27 mouse cellular contexts compared by ENCODE assay signal in genomic region chr13:54040256-54040655, GRCm38 (mm10). TPM values are rescaled to one million over a fixed set of nuclear protein-coding genes. Genes with fewer than 3 reads are reported as not detected.
DNase-seq lines count a peak whose midpoint lies in the region; ATAC-seq lines count a peak whose summit lies in the region.
"Had no signal": no experiment of that assay in that cellular context is flagged by ENCODE, and none has a peak within 500 bp of the region (broad histone marks: within the 10 kb centered on the region; RNA-seq: fewer than 3 reads in every experiment).

No protein-coding gene starts in this region.

- H3K9ac ChIP-seq in heart, embryonic 12.5 days, result no peak overlapping the region
- no peak overlapping the region for H3K9ac ChIP-seq in midbrain, embryonic 11.5 days (ENCODE audit: low read length)
- H3K9ac ChIP-seq: embryonic facial prominence, embryonic 12.5 days; embryonic facial prominence, embryonic 15.5 days; forebrain, postnatal 0 days; heart, embryonic 13.5 days; hindbrain, embryonic 14.5 days had no signal

- 0 out of 2 replicates have a peak, but pooled peaks cover 2% of the 10 kb centered on the region for H3K9me3 ChIP-seq in heart, embryonic 12.5 days (replicated peaks)
- H3K9me3 ChIP-seq in midbrain, embryonic 11.5 days (ENCODE audit: control insufficient read depth, low read length), result no peaks in the 10 kb centered on the region
- H3K9me3 ChIP-seq: embryonic facial prominence, embryonic 12.5 days; embryonic facial prominence, embryonic 15.5 days; heart, embryonic 13.5 days had no signal

- no peaks in the 10 kb centered on the region for H3K4me1 ChIP-seq in heart, embryonic 12.5 days (replicated peaks)
- no peaks in the 10 kb centered on the region for H3K4me1 ChIP-seq in midbrain, embryonic 11.5 days (ENCODE audit: control insufficient read depth, insufficient read depth, low read length)
- H3K4me1 ChIP-seq: embryonic facial prominence, embryonic 15.5 days; heart, embryonic 13.5 days had no signal

- ATAC-seq in heart, embryonic 12.5 days (ENCODE audit: insufficient number of reproducible peaks, low FRiP score), result no peak
- ATAC-seq in midbrain, embryonic 11.5 days (ENCODE audit: low FRiP score), result no peak
- ATAC-seq: activated CD4-positive, CD25-positive, alpha-beta regulatory T cell, adult 4 months; forebrain, embryonic 14.5 days; forebrain, postnatal 0 days; hindbrain, postnatal 0 days; inflammation-experienced regulatory T-cells, adult 6 months; intestine, embryonic 16.5 days had no signal

- no peaks in the 10 kb centered on the region for H3K27me3 ChIP-seq in heart, embryonic 12.5 days (replicated peaks)
- no peaks in the 10 kb centered on the region for H3K27me3 ChIP-seq in midbrain, embryonic 11.5 days (ENCODE audit: control insufficient read depth, insufficient read depth, low read length)
- H3K27me3 ChIP-seq: embryonic facial prominence, embryonic 12.5 days; embryonic facial prominence, embryonic 15.5 days; heart, embryonic 13.5 days had no signal

- H3K4me2 ChIP-seq in heart, embryonic 12.5 days, result no peak overlapping the region
- no peak overlapping the region for H3K4me2 ChIP-seq in midbrain, embryonic 11.5 days
- H3K4me2 ChIP-seq: embryonic facial prominence, embryonic 12.5 days; embryonic facial prominence, embryonic 15.5 days; heart, embryonic 13.5 days; hindbrain, embryonic 14.5 days had no signal

- no peak overlapping the region for H3K4me3 ChIP-seq in heart, embryonic 12.5 days
- H3K4me3 ChIP-seq in midbrain, embryonic 11.5 days (ENCODE audit: low read depth, low read length), result no peak overlapping the region
- H3K4me3 ChIP-seq: embryonic facial prominence, embryonic 12.5 days; embryonic facial prominence, embryonic 15.5 days; gastrocnemius, adult 2 months; heart, embryonic 13.5 days had no signal

- WGBS in heart, embryonic 12.5 days, result 90% methylated on average over 2 of the region's 2 CpGs
- WGBS in midbrain, embryonic 11.5 days, result 89% methylated on average over 2 of the region's 2 CpGs

- peak; percentile 9 for DNase-seq in cerebellum, adult 11 months
- DNase-seq in cerebellum, postnatal 4 days (ENCODE audit: low spot score in 2 of 2), result no peak
- peak; percentile 21 for DNase-seq in heart, adult 11 months
- DNase-seq in cerebellum, adult 9-11 months, result peak; percentile 27
- DNase-seq in cerebellum, postnatal 25 days, result peak; percentile 73 to 78
- no peak for DNase-seq in midbrain, embryonic 11.5 days (ENCODE audit: low spot score, missing footprints)
- DNase-seq in lung, adult 18-20 months, result no peak
- DNase-seq: adrenal gland, adult 8-10 months; adrenal gland, postnatal 25 days; forebrain, postnatal 0 days; gastrocnemius, adult 2 months; gastrocnemius, postnatal 14 days; heart, adult 18-20 months; heart, postnatal 14 days; heart, postnatal 4 days; kidney, adult 2 months had no signal

- no peak overlapping the region for H3K27ac ChIP-seq in heart, embryonic 12.5 days (ENCODE audit: poor library complexity, severe bottlenecking)
- H3K27ac ChIP-seq in midbrain, embryonic 11.5 days (ENCODE audit: low read depth, low read length), result no peak overlapping the region
- H3K27ac ChIP-seq: embryonic facial prominence, embryonic 12.5 days; embryonic facial prominence, embryonic 15.5 days; gastrocnemius, adult 2 months; heart, embryonic 13.5 days; hindbrain, embryonic 14.5 days; hindbrain, postnatal 0 days had no signal

- no peaks in the 10 kb centered on the region for H3K36me3 ChIP-seq in heart, embryonic 12.5 days
- no peaks in the 10 kb centered on the region for H3K36me3 ChIP-seq in midbrain, embryonic 11.5 days (ENCODE audit: control insufficient read depth, insufficient read depth, low read length)
- H3K36me3 ChIP-seq: embryonic facial prominence, embryonic 12.5 days; embryonic facial prominence, embryonic 15.5 days; heart, embryonic 13.5 days had no signal

RNA-seq across cellular contexts. Expression of gene Drd1, which starts 15.2 kb away (rescaled TPM):
- 0.12 TPM in 1 of 2 replicates, not detected in the other for polyA plus RNA-seq in heart, embryonic 12.5 days (2016; fragmentation: Nextera tagmentation; extraction: Ambion mirVana)
- 0.55 and 0.86 TPM in 2 replicates for polyA plus RNA-seq in midbrain, embryonic 11.5 days (2014; fragmentation: Nextera tagmentation; extraction: Ambion mirVana)
- polyA plus RNA-seq: activated CD4-positive, CD25-positive, alpha-beta regulatory T cell, adult 4 months; heart, embryonic 16.5 days had no signal

RNA-seq across cellular contexts. Expression of gene Sfxn1, which starts 31.4 kb away (rescaled TPM):
- 25.4 and 26.4 TPM in 2 replicates for polyA plus RNA-seq in heart, embryonic 12.5 days (2016; fragmentation: Nextera tagmentation; extraction: Ambion mirVana)
- 92.7 and 94.9 TPM in 2 replicates for polyA plus RNA-seq in midbrain, embryonic 11.5 days (2014; fragmentation: Nextera tagmentation; extraction: Ambion mirVana)

Comparison
In these comparisons a context has a peak if more than half of its experiments do, and no peak if none do; other contexts are left out.
1. DNase-seq: peak in cerebellum, adult 11 months (single experiment), heart, adult 11 months (single experiment), cerebellum, adult 9-11 months (single experiment) and cerebellum, postnatal 25 days (2 of 2); none in cerebellum, postnatal 4 days (0 of 2), midbrain, embryonic 11.5 days (single experiment) and lung, adult 18-20 months (0 of 2).